Mouse (Mus musculus) hindbrain, embryonic 11.5 days (tissue): ENCODE data around the gene Dnaic1. TPM values are rescaled to one million over a fixed set of nuclear protein-coding genes. Genes with fewer than 3 reads are reported as not detected.
A peak's percentile ranks its signal among the peaks of the same experiment; 100 is the strongest.

Source experiments
- ATAC-seq: fragments of 200-750 bp; cut with Nextera tagmentation; 2 replicates; pipeline ENCODE4 v1.8.0; 2017; ENCODE audit warnings: mild to moderate bottlenecking, moderate TSS enrichment, moderate library complexity; ENCODE audit not compliant: low FRiP score
- DNase-seq: peaks from one replicate; pipeline ENCODE4 v3.0.0-alpha.2; 2015; ENCODE audit warnings: low spot score
- H3K27ac ChIP-seq: fragments of 300-500 bp; sonication (generic); 2 replicates; pipeline ENCODE4 v1.5.1; 2014; ENCODE audit warnings: mild to moderate bottlenecking, low read depth, low read length
- H3K27me3 ChIP-seq: fragments of 300-500 bp; sonication (generic); 2 replicates; pipeline ENCODE4 v1.6.1; 2014; ENCODE audit warnings: mild to moderate bottlenecking, low read length, moderate library complexity, mixed read lengths; ENCODE audit not compliant: control insufficient read depth, insufficient read depth
- H3K36me3 ChIP-seq: fragments of 300-500 bp; sonication (generic); 2 replicates; pipeline ENCODE4 v1.6.1; 2014; ENCODE audit warnings: mild to moderate bottlenecking, low read length, moderate library complexity, mixed read lengths; ENCODE audit not compliant: control insufficient read depth, insufficient read depth
- H3K4me1 ChIP-seq: fragments of 300-500 bp; sonication (generic); replicated peaks from 2 replicates; pipeline ENCODE4 v1.6.1; 2014; ENCODE audit warnings: low read length, mixed read lengths; ENCODE audit not compliant: control insufficient read depth, insufficient read depth
- H3K4me2 ChIP-seq: fragments of 300-500 bp; sonication (generic); replicated peaks from 2 replicates; pipeline ENCODE4 v1.6.1; 2014; ENCODE audit warnings: mild to moderate bottlenecking, low read depth, low read length
- H3K4me3 ChIP-seq: fragments of 300-500 bp; sonication (generic); 2 replicates; pipeline ENCODE4 v1.5.1; 2014; ENCODE audit warnings: low read depth, low read length
- H3K9ac ChIP-seq: fragments of 300-500 bp; sonication (generic); 2 replicates; pipeline ENCODE4 v1.6.1; 2014; ENCODE audit warnings: low read depth, low read length
- H3K9me3 ChIP-seq: fragments of 300-500 bp; sonication (generic); 2 replicates; pipeline ENCODE4 v1.6.1; 2016; ENCODE audit warnings: low read length; ENCODE audit not compliant: control insufficient read depth
- WGBS: fragments of 180-500 bp; shearing (Covaris S2); extraction: QIAGEN DNeasy Blood & Tissue Kit; methylation state at CpG from one replicate; pipeline ENCODE4 v1.1.7; 2014; 5-methylcytosine and 5-hydroxymethylcytosine counted together
- polyA plus RNA-seq: library from polyadenylated mRNA; unstranded; fragments of >200 nt; fragmentation: Nextera tagmentation; extraction: Ambion mirVana; gene quantifications from 2 replicates; pipeline ENCODE4 v1.2.1, GENCODE M21; 2014

Dnaic1 gene
- polyA plus RNA-seq, 1 experiment from 2014 or later: 2.9 TPM

- Histone ChIP-seq H3K4me2 (no peak overlapping the region), H3K9ac (no peak overlapping the region), H3K9me3 (no peaks in the 10 kb centered on the region), H3K4me3 (no peak overlapping the region), H3K27me3 (no peaks in the 10 kb centered on the region), H3K36me3 (no peaks in the 10 kb centered on the region), H3K4me1 (0 out of 2 replicates have a peak, but pooled peaks cover 3% of the 10 kb centered on the region), H3K27ac (no peak overlapping the region)
- WGBS: 42% methylated on average over 4 of the region's 4 CpGs
- no peak for DNase-seq
- no peak for ATAC-seq
Measured at GRCm38 (mm10) chr4:41602818-41603217, 33.2 kb downstream of the Dnaic1 start.

DNA sequence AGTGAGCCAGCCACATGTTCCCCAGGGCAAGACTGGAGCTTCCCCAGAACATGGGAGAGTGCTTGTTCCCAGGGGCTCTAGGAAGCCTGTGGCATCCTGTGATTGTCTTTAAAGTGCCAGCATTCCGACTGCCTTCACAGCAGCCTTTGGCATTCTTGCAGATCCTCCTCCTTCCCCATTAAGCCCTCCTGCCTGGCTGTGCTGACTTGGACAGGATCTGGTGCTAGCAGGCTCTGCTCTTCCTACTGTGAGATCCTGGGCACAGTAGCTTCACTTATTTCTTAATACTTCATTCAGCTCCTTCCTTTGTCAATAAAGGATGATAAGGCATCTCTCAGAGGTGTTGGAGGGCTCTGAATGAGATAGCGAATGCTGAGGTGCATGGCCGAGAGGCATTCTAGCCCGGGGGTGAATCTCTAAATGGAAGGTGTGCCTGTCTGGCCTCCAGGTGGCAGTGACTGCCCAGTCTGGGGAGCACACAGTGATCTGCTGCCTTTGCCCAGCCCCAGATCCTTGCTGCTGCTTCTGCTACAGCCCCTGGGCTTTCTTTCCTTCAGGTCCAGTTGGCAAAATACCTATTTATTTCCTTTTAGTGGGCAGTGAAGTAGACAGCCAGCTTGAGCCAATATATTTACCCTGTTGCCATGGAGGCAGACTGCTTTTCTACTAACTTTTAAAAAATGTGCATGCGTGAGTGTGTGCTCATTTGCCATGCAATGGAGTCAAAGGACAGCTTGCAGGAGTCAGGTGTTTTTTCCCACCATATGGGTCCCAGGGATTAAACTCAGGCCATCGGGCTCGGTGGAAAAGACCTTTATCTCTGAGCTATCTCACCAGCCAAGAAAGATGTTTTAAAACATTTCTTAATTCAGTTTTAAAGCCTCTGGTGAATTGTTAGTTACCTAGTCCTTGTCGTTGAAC, 35.2 kb downstream of the Dnaic1 start:
- Histone ChIP-seq H3K27me3 (no peaks in the 10 kb centered on the region), H3K4me1 (0 out of 2 replicates have a peak, but pooled peaks cover 3% of the 10 kb centered on the region), H3K4me2 (no peak overlapping the region), H3K9me3 (no peaks in the 10 kb centered on the region), H3K4me3 (no peak overlapping the region), H3K9ac (0 out of 2 replicates have a peak overlapping the region, but pooled peaks have one; percentile 12), H3K27ac (peak overlapping the region; percentile 61), H3K36me3 (no peaks in the 10 kb centered on the region)
- DNase-seq (peak; percentile 53), ATAC-seq (peak; percentile 68)
- 38% methylated on average over 8 of the region's 8 CpGs for WGBS

- no peaks in the 10 kb centered on the region for H3K27me3 ChIP-seq
- peak; percentile 65 for DNase-seq
- ATAC-seq: no peak
- no peak overlapping the region for H3K4me3 ChIP-seq
- H3K4me2 ChIP-seq: no peak overlapping the region
- H3K4me1 ChIP-seq: peaks cover 3% of the 10 kb centered on the region; the same call in 1 of the 2 replicates
- H3K9me3 ChIP-seq: no peaks in the 10 kb centered on the region
- H3K27ac ChIP-seq: no peak overlapping the region
- H3K36me3 ChIP-seq: no peaks in the 10 kb centered on the region
- 41% methylated on average over 4 of the region's 4 CpGs for WGBS
- no peak overlapping the region for H3K9ac ChIP-seq
Measured at GRCm38 (mm10) chr4:41606784-41607183, 37.2 kb downstream of the Dnaic1 start.

- Histone ChIP-seq H3K4me3 (no peak overlapping the region), H3K4me1 (peaks cover 4% of the 10 kb centered on the region; the same call in 1 of the 2 replicates), H3K27me3 (no peaks in the 10 kb centered on the region), H3K9me3 (no peaks in the 10 kb centered on the region), H3K9ac (no peak overlapping the region), H3K27ac (no peak overlapping the region), H3K4me2 (no peak overlapping the region), H3K36me3 (no peaks in the 10 kb centered on the region)
- DNase-seq: no peak
- 82% methylated on average over 10 of the region's 10 CpGs for WGBS
- ATAC-seq: no peak
Measured at GRCm38 (mm10) chr4:41609681-41610593, 40.4 kb downstream of the Dnaic1 start.

DNA sequence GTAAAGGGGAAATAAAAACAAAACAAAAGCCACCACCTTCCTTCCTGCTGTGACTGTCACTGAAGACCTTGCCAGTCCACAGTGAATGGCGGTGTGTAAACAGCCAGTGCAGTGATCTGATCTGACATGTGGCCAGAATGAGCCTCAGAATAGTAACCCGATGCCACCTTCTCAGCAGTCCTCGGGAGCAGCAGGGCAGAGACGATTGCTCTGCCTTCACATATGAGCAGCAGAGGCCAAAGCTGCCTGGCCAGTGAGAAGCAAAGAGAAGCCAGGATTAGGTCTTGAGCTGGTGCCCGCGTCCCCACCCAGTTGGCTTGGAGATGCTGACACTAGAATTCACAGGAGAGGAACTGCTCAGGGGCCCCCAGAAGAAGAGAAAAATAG, 41.0 kb downstream of the Dnaic1 start:
- no peak for DNase-seq
- Histone ChIP-seq H3K4me3 (no peak overlapping the region), H3K27me3 (no peaks in the 10 kb centered on the region), H3K9ac (no peak overlapping the region), H3K27ac (no peak overlapping the region), H3K4me1 (peaks cover 4% of the 10 kb centered on the region; the same call in 1 of the 2 replicates), H3K36me3 (no peaks in the 10 kb centered on the region), H3K9me3 (no peaks in the 10 kb centered on the region), H3K4me2 (no peak overlapping the region)
- WGBS: 41% methylated on average over 6 of the region's 6 CpGs
- no peak for ATAC-seq

DNA sequence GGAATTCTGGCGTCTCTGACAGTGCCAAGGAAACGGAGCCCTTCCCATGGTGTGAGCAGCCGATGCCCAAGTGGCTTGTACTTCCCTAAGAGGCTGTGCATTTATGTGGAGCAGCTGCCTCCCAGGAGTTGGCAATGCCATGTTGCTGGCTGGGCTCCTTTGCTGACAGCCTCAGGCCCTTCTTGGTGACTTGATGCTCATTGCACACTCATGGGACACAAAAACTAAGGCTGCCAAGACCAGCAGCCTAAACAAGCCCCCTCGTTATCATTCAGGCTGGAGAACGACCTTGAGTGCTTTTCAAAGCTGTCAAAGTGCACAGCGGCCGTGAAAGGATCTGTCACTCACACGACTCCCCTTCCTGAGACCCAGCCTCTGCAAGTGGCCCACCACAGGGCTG, 42.6 kb downstream of the Dnaic1 start:
- Histone ChIP-seq H3K9me3 (no peaks in the 10 kb centered on the region), H3K27me3 (no peaks in the 10 kb centered on the region), H3K4me2 (no peak overlapping the region), H3K9ac (no peak overlapping the region), H3K4me1 (peaks cover 4% of the 10 kb centered on the region; the same call in 1 of the 2 replicates), H3K4me3 (no peak overlapping the region), H3K27ac (peak overlapping the region; percentile 68), H3K36me3 (no peaks in the 10 kb centered on the region)
- DNase-seq (peak; percentile 56), ATAC-seq (peak; percentile 50; the same call in 1 of the 2 replicates)
- WGBS: 35% methylated on average over 8 of the region's 8 CpGs

GRCm38 (mm10) chr4:41614156-41614555, 44.6 kb downstream of the Dnaic1 start:
- Histone ChIP-seq H3K4me2 (no peak overlapping the region), H3K4me1 (peaks cover 4% of the 10 kb centered on the region; the same call in 1 of the 2 replicates), H3K4me3 (no peak overlapping the region), H3K9ac (no peak overlapping the region), H3K36me3 (no peaks in the 10 kb centered on the region), H3K27ac (no peak overlapping the region), H3K9me3 (no peaks in the 10 kb centered on the region), H3K27me3 (no peaks in the 10 kb centered on the region)
- ATAC-seq (peak; percentile 10; the same call in 1 of the 2 replicates), DNase-seq (peak; percentile 89)
- WGBS: 11% methylated on average over 7 of the region's 7 CpGs
